Mouse (Mus musculus) megakaryocyte, embryonic 14.5 days (primary cell): ENCODE measurements around the gene Cxcl9.

ENCODE experiments used
- FLI1 ChIP-seq: IDR thresholded peaks from 2 replicates; pipeline ENCODE4 v1.6.1; 2012; ENCODE audit warnings: low read length, inconsistent platforms, mixed read lengths
- GATA1 ChIP-seq: IDR thresholded peaks from 3 replicates; pipeline ENCODE4 v1.6.1; 2012; ENCODE audit warnings: mixed read lengths, low read length, inconsistent platforms, borderline replicate concordance

DNA sequence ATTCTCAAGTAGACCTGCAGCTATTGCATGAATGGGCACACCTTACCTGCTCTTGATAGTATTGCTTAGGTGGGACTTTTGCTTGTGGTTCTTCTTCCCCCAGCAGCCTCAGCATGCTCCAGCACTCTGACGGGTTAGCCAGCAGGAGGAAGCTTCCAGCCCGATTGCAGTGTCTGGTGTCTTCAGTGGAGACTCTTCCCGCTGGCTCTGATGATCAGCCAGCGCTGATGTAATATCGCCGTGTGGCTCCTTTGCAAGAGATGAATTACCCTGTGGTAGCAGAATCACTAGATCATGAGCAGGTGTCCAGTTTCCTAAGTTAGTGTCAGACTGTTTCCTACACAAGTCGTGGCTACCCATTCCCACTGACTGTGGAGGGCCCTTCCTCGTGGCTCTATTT is 17.1 kb upstream of the Cxcl9 start:
- no peak for TF ChIP-seq GATA1
- TF ChIP-seq FLI1, result no peak
